Mouse (Mus musculus) heart, adult 18-20 months (tissue): ENCODE results near the gene Daam1. TPM values are rescaled to one million over a fixed set of nuclear protein-coding genes. Genes with fewer than 3 reads are reported as not detected.

Experiments used
- DNase-seq, 2 experiments: peaks; one replicate each; pipeline ENCODE4 v3.0.0; 2021 to 2022; ENCODE audit warnings: mixed read lengths in 1 of 2
- total RNA-seq, 2 experiments: library from RNA; stranded (reverse); gene quantifications; 2 replicates each; pipeline ENCODE4 v1.2.3; 2021

Daam1 gene
- total RNA-seq, 2 experiments from 2014 or later, result 61.3 to 70.5 TPM

- peak; percentile 85 to 92 for DNase-seq
These were observed 33.1 kb downstream of the Daam1 start for GRCm38 (mm10) chr12:71863846-71864543.

DNA sequence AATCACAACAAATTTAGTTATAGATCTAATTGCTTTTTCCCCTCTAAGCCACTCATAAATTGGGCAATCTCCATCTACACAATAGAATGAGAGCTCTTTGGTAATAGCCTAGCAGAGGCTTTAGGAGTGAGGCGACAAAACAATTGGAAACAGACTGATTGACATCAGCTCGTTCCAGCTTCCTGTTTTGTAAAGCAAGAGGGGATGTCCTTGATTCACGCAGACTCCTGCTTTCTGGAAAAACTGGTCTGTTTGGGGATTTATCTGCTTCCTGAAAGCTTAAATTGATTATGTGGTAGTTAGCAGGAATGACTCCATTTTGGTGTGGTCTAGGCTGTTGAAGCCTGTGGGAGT is 33.6 kb downstream of the Daam1 start:
- peak in 1 of 2 experiments; percentile 42 for DNase-seq

- DNase-seq, result no peak
These were observed 35.1 kb downstream of the Daam1 start for GRCm38 (mm10) chr12:71865937-71866336.

- DNase-seq, result no peak
These were observed 36.7 kb downstream of the Daam1 start for GRCm38 (mm10) chr12:71867345-71868240.

DNA sequence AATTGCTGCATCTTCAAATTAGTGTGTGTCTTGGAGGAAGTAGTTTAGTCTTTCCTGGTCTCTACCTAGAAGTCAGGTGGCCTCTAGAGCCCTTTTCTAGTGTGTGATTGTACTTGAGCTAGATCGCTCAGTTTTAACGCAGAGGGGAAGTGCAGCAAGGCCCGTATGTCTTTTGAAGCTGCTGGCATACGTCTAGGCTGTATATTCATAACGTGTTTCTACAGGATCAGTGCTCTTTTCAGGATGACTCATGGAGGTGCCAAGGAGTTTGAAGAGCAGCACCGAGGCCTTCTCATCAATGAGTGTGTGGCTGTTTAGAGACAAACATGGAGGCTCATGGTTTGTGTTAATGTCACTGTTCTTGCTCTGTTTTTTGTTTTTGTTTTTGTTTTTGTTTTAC is 39.8 kb downstream of the Daam1 start:
- DNase-seq, result no peak

DNA sequence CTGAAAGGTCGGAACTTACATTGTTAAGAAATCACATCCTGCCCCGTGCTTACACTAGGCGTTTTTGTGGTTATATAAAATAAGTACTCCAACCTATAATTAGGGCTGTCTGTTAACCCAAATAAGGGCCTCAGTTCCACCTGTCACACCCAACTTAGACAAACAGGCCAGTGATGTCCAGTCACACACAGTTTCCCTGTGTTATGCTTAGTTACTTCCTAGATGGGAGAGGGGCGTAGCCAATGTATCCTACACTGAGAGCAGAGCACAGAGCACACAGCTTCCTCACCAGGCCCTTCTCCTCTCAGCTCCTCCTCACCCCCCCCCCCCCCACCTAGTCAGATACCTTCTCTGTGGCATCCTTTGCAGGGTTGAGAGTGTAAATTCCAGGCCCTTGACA is 41.5 kb downstream of the Daam1 start:
- DNase-seq, result no peak

GRCm38 (mm10) chr12:71874561-71874960 is 43.7 kb downstream of the Daam1 start:
- DNase-seq, result no peak

GRCm38 (mm10) chr12:71874984-71875383 is 44.1 kb downstream of the Daam1 start:
- DNase-seq, result no peak

- DNase-seq, result no peak
These were observed 45.0 kb downstream of the Daam1 start for GRCm38 (mm10) chr12:71875761-71876489.

GRCm38 (mm10) chr12:71880987-71881386 is 50.1 kb downstream of the Daam1 start:
- no peak for DNase-seq

DNA sequence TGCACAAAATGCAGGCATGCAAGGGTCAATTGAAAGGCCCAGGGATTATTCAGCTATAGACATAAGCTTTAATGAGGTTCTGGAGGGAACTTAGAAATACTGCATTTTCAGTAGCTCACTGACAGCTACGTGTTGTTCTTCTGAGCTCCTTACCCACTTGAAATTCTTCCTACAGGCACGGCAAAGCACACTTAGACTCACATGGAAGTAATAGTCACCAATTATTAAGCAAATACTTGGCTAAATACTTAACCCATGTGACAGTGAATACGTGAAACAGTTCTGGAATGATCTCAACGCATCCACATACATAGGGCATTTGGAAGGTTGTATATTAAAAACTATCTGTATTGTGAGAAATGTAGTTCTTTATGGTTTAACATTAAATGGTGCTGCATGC is 50.6 kb downstream of the Daam1 start:
- DNase-seq, result no peak

GRCm38 (mm10) chr12:71883066-71883711 is 52.3 kb downstream of the Daam1 start:
- DNase-seq, result peak in 1 of 2 experiments; percentile 36

- DNase-seq, result peak; percentile 78 to 83
These were observed 54.3 kb downstream of the Daam1 start for GRCm38 (mm10) chr12:71885170-71885574.

DNA sequence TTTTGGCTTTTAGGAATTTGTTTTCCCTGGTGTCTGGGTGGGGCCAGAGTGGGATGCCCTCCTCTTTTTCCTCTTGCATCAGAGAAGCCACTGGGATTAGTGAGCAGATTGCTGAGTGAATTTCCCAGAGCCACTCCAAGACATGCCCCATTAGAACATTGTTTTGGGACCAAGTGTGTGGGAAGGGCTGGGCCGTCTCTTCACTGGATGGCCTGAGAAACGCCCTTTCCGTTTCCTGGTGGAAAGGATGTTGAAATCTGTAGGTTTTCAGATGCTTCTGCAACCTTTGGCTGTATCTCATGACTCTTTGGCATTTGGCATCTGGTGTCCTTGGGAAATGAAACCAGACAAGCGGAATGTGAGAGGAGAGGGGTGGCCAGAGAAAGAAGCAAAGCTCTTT is 54.8 kb downstream of the Daam1 start:
- DNase-seq, result peak; percentile 75 to 87

GRCm38 (mm10) chr12:71886406-71886805 is 55.5 kb downstream of the Daam1 start:
- DNase-seq, result peak; percentile 52 to 58

GRCm38 (mm10) chr12:71886941-71887340 is 56.1 kb downstream of the Daam1 start:
- no peak for DNase-seq

- DNase-seq, result peak in 1 of 2 experiments; percentile 75
These were observed 57.5 kb downstream of the Daam1 start for GRCm38 (mm10) chr12:71888370-71888769.

DNA sequence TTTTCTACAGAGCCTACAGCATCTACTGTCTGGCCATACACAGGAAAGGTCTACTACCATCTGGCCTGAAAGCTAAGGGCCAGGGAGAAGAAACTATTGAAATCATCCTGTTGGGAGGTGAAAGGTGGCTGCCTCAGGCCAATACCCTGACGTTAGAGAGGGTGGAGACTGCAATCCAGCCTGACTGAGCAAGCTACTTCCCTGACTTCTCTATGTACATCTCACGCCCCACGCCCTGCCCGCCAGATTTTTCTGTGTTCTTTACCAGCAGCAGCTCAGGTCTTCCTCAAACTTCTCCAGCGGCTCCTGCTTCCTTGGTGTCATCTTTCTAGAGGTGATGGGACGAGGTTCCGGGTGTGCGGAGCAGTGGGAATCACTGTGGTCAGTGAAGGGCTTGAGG is 58.4 kb downstream of the Daam1 start:
- DNase-seq, result no peak

DNA sequence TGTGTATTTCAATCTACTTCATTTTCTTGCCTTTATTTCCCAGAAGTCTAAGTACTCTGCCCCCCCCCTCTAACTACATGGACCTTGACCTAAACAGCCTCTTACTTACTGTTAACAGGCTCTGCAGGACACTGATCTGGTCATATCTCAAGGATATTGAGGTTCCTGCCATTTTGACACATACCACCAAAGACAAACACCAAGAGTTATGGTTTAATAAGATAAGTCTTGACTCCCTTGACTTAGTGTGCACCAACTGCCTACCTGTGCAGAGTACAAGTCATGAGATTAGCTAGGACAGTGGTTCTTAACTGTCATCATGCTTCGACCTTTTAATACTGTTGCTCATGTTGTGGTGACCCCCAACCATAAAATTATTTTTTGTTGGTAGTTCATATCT is 59.4 kb downstream of the Daam1 start:
- DNase-seq, result no peak

GRCm38 (mm10) chr12:71891729-71892355 is 61.0 kb downstream of the Daam1 start:
- no peak for DNase-seq

- no peak for DNase-seq
These were observed 62.2 kb downstream of the Daam1 start for GRCm38 (mm10) chr12:71892996-71893605.
